Mouse (Mus musculus) c-Kit-negative CD71-positive TER-119-positive erythroid progenitor cells, embryonic 14.5 days (primary cell): ENCODE measurements around the gene Snx29.

ENCODE experiments used
- DNase-seq: peaks from one replicate; pipeline ENCODE4 v3.0.0-alpha.2; 2013; ENCODE audit warnings: low read depth, low spot score

Gene Snx29

GRCm38 (mm10) chr16:11589782-11590695 is 267.3 kb downstream of the Snx29 start:
- DNase-seq = no peak

GRCm38 (mm10) chr16:11596599-11596998 is 273.9 kb downstream of the Snx29 start:
- DNase-seq = no peak

GRCm38 (mm10) chr16:11597769-11598168 is 275.1 kb downstream of the Snx29 start:
- DNase-seq = no peak

- no peak for DNase-seq
These were observed 276.8 kb downstream of the Snx29 start for GRCm38 (mm10) chr16:11599523-11599922.

GRCm38 (mm10) chr16:11601336-11602082 is 278.8 kb downstream of the Snx29 start:
- no peak for DNase-seq

- no peak for DNase-seq
These were observed 281.1 kb downstream of the Snx29 start for GRCm38 (mm10) chr16:11603667-11604422.

- no peak for DNase-seq
These were observed 289.9 kb downstream of the Snx29 start for GRCm38 (mm10) chr16:11612526-11613126.

GRCm38 (mm10) chr16:11614401-11615014 is 291.8 kb downstream of the Snx29 start:
- DNase-seq = no peak

GRCm38 (mm10) chr16:11615633-11616032 is 292.9 kb downstream of the Snx29 start:
- DNase-seq = no peak

GRCm38 (mm10) chr16:11619951-11620350 is 297.2 kb downstream of the Snx29 start:
- DNase-seq = no peak

- no peak for DNase-seq
These were observed 298.3 kb downstream of the Snx29 start for GRCm38 (mm10) chr16:11621042-11621441.

- no peak for DNase-seq
These were observed 299.0 kb downstream of the Snx29 start for GRCm38 (mm10) chr16:11621664-11622063.

GRCm38 (mm10) chr16:11623032-11623431 is 300.3 kb downstream of the Snx29 start:
- no peak for DNase-seq

- no peak for DNase-seq
These were observed 301.4 kb downstream of the Snx29 start for GRCm38 (mm10) chr16:11624121-11624520.

- DNase-seq = no peak
These were observed 303.3 kb downstream of the Snx29 start for GRCm38 (mm10) chr16:11626004-11626481.

- no peak for DNase-seq
These were observed 303.9 kb downstream of the Snx29 start for GRCm38 (mm10) chr16:11626616-11627015.

- no peak for DNase-seq
These were observed 305.3 kb downstream of the Snx29 start for GRCm38 (mm10) chr16:11627866-11628638.

- no peak for DNase-seq
These were observed 307.0 kb downstream of the Snx29 start for GRCm38 (mm10) chr16:11629704-11630103.

- DNase-seq = no peak
These were observed 307.8 kb downstream of the Snx29 start for GRCm38 (mm10) chr16:11630489-11630888.

GRCm38 (mm10) chr16:11632205-11632747 is 309.6 kb downstream of the Snx29 start:
- no peak for DNase-seq
